Mouse (Mus musculus) adrenal gland, postnatal 36 days (tissue): ENCODE measurements around the gene Dgki. TPM values are rescaled to one million over a fixed set of nuclear protein-coding genes. Genes with fewer than 3 reads are reported as not detected.

Experiments used
- DNase-seq, 2 experiments: peaks; one replicate each; pipeline ENCODE4 v3.0.0; 2021; ENCODE audit warnings: mixed read lengths in 1 of 2
- long read RNA-seq, 2 experiments: library from polyadenylated mRNA; stranded (forward); transcript quantifications; one replicate each; pipeline ENCODE4 v2.0.0; 2021; ENCODE audit warnings: borderline sequencing depth in 2 of 2
- total RNA-seq, 2 experiments: library from RNA; stranded (reverse); gene quantifications; 2 replicates each; pipeline ENCODE4 v1.2.3; 2021

Dgki gene
- total RNA-seq = 1 to 10 TPM; 1.4 to 2.6 TPM
- long read RNA-seq, experiment 1, partial matches to known transcripts = 0 of 1 reads
- long read RNA-seq, experiment 1, other reads (novel, unspliced or antisense) = 1 of 1 reads
- long read RNA-seq, experiment 2 = 0 reads

- peak; percentile 41 to 51 for DNase-seq
Observed at GRCm38 (mm10) chr6:37299562-37300390, at the start of gene Dgki. Gene Dgki, minus strand, starts transcription at chr6:37300184.

GRCm38 (mm10) chr6:37347606-37348005 lies 47.6 kb upstream of the Dgki start:
- DNase-seq = no peak

- no peak for DNase-seq
Observed at GRCm38 (mm10) chr6:37338055-37338454, 38.1 kb upstream of the Dgki start.

GRCm38 (mm10) chr6:37336831-37337260 lies 36.9 kb upstream of the Dgki start:
- no peak for DNase-seq

GRCm38 (mm10) chr6:37336381-37336780 lies 36.4 kb upstream of the Dgki start:
- no peak for DNase-seq

- no peak for DNase-seq
Observed at GRCm38 (mm10) chr6:37332846-37333245, 32.9 kb upstream of the Dgki start.

GRCm38 (mm10) chr6:37329901-37330864 lies 30.2 kb upstream of the Dgki start:
- peak; percentile 41 to 46 for DNase-seq

GRCm38 (mm10) chr6:37329376-37329775 lies 29.4 kb upstream of the Dgki start:
- no peak for DNase-seq

GRCm38 (mm10) chr6:37328671-37329070 lies 28.7 kb upstream of the Dgki start:
- no peak for DNase-seq

- DNase-seq = peak in 1 of 2 experiments; percentile 22
Observed at GRCm38 (mm10) chr6:37327519-37327918, 27.5 kb upstream of the Dgki start.

- peak; percentile 16 to 54 for DNase-seq
Observed at GRCm38 (mm10) chr6:37326603-37326955, 26.6 kb upstream of the Dgki start.

- DNase-seq = no peak
Observed at GRCm38 (mm10) chr6:37325906-37326602, 26.1 kb upstream of the Dgki start.

GRCm38 (mm10) chr6:37325076-37325475 lies 25.1 kb upstream of the Dgki start:
- DNase-seq = no peak

- no peak for DNase-seq
Observed at GRCm38 (mm10) chr6:37322641-37323040, 22.7 kb upstream of the Dgki start.

- DNase-seq = no peak
Observed at GRCm38 (mm10) chr6:37322088-37322487, 22.1 kb upstream of the Dgki start.

- peak; percentile 22 to 41 for DNase-seq
Observed at GRCm38 (mm10) chr6:37317904-37318303, 17.9 kb upstream of the Dgki start.

GRCm38 (mm10) chr6:37315440-37315839 lies 15.5 kb upstream of the Dgki start:
- DNase-seq = no peak

GRCm38 (mm10) chr6:37310601-37311000 lies 10.6 kb upstream of the Dgki start:
- DNase-seq = no peak

- no peak for DNase-seq
Observed at GRCm38 (mm10) chr6:37306616-37307015, 6.6 kb upstream of the Dgki start.

- DNase-seq = no peak
Observed at GRCm38 (mm10) chr6:37300492-37300891, 508 bp upstream of the Dgki start.

GRCm38 (mm10) chr6:37298982-37299381 lies 1.0 kb downstream of the Dgki start:
- no peak for DNase-seq
